Mouse (Mus musculus) heart, embryonic 10.5 days (tissue): ENCODE measurements around the gene Lrpap1. TPM values are rescaled to one million over a fixed set of nuclear protein-coding genes. Genes with fewer than 3 reads are reported as not detected.

Source experiments
- DNase-seq: peaks from one replicate; pipeline ENCODE4 v3.0.0-alpha.2; 2017; ENCODE audit warnings: low spot score
- H3K27ac ChIP-seq: fragments of 300-500 bp; sonication (generic); 2 replicates; pipeline ENCODE4 v1.5.1; 2016; ENCODE audit warnings: mild to moderate bottlenecking
- H3K27me3 ChIP-seq: fragments of 300-500 bp; sonication (generic); 2 replicates; pipeline ENCODE4 v1.6.1; 2016; ENCODE audit warnings: mild to moderate bottlenecking; ENCODE audit not compliant: poor library complexity, insufficient read depth, severe bottlenecking
- H3K36me3 ChIP-seq: fragments of 300-500 bp; sonication (generic); 2 replicates; pipeline ENCODE4 v1.6.1; 2016; ENCODE audit warnings: mild to moderate bottlenecking, moderate library complexity
- H3K4me1 ChIP-seq: fragments of 300-500 bp; sonication (generic); 2 replicates; pipeline ENCODE4 v1.6.1; 2016; ENCODE audit warnings: mild to moderate bottlenecking
- H3K4me3 ChIP-seq: fragments of 300-500 bp; sonication (generic); 2 replicates; pipeline ENCODE4 v1.5.1; 2016; ENCODE audit warnings: mild to moderate bottlenecking, moderate library complexity
- H3K9me3 ChIP-seq: fragments of 300-500 bp; sonication (generic); 2 replicates; pipeline ENCODE4 v1.6.1; 2016; ENCODE audit warnings: mild to moderate bottlenecking, moderate library complexity
- WGBS: fragments of 180-500 bp; shearing (Covaris S2); methylation state at CpG from one replicate; pipeline ENCODE4 v1.1.7; 2016; 5-methylcytosine and 5-hydroxymethylcytosine counted together
- polyA plus RNA-seq: library from polyadenylated mRNA; unstranded; fragments of >200 nt; fragmentation: Nextera tagmentation; extraction: Ambion mirVana; gene quantifications from 2 replicates; pipeline ENCODE4 v1.2.1, GENCODE M21; 2016

Gene Lrpap1
- polyA plus RNA-seq, 1 experiment from 2014 or later: 114 TPM

DNA sequence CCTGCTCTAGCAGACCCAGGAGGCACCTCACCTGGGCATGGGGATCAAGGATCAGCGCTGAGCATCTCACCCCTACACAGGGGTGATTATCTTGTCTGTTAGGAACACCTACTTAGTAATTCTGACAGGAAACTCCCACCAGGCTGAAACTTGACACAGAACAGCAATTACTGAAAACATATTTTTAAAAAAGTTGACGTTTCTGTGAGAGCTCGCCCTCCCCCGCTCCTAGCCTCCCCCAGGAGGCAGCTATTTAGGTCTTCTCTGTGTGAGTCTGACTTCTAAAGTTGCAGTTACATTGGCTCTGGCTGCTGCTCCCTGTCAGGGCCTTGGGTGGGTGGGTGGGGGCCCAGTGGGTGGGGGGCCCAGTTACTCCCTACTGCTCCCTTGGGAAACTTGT, 6.9 kb upstream of the Lrpap1 start:
- Histone ChIP-seq H3K27ac (no peak overlapping the region), H3K4me3 (no peak overlapping the region), H3K36me3 (no peaks in the 10 kb centered on the region), H3K4me1 (0 out of 2 replicates have a peak, but pooled peaks cover 5% of the 10 kb centered on the region), H3K9me3 (no peaks in the 10 kb centered on the region), H3K27me3 (no peaks in the 10 kb centered on the region)
- DNase-seq: no peak
- WGBS: 48% methylated on average over 4 of the region's 4 CpGs

DNA sequence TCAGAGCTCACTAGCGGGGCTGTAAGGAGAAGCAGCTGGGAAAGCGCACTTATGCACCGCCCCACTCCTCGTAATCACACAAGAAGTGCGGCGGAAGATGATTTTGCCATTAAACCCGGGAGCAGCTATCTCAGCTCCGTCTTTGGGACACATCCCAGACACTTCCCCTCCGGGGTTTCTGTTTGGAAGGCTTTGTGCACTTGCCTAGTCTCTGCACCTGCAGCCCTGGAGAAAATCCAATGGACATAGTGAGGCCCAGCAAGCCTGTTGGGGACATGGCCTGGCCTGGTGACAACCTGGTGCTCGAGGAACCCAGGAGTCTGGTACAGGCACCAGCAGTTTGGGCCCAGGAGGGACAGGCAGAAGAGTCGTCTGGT, 344 bp upstream of the Lrpap1 start:
- Histone ChIP-seq H3K36me3 (peaks cover 17% of the 10 kb centered on the region), H3K27ac (peak overlapping the region; percentile 90; the same call in 1 of the 2 replicates)
- WGBS: 8% methylated on average over 11 of the region's 11 CpGs

DNA sequence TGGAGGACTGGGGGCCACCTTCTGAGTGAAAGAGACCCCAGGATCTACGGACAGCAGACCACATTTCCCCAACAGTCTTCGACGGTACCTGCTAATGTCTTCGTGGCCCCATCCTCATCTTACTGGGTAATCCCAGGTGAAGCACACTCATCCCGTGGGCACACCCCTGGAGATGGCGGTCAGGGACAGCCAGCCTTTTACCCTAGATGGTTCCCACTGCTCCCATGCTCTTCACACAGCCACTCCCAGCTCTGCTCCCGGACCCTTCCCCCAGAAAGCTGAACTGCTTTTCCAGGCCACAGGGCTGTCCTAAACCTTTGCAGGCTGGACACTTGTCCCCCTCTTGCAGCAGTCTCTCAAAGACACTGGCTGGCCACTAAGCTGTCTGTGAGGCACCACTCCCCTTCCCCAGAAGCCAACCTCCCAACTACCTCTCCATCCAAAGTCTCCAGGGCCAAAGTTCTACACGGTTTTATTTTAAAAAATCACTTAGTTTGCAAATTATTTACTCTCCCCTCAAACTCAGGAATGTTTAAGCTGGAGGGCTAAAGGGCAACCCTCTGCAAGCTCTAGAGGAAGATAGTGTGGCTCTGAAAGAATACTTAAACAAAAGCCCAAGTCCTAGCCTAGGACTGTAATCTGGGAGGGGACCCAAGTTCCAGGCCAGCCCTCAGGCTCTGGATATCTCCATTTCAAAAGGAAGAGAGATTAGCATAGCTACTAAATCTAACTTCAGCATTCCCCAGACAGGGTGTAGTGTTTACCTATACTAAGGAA, 1.2 kb downstream of the Lrpap1 start:
- H3K4me1 ChIP-seq: peaks cover 28% of the 10 kb centered on the region
- WGBS: 54% methylated on average over 8 of the region's 8 CpGs
- 0 out of 2 replicates have a peak overlapping the region, but pooled peaks have one; percentile 30 for H3K27ac ChIP-seq
- H3K27me3 ChIP-seq: no peaks in the 10 kb centered on the region
- H3K4me3 ChIP-seq: peak overlapping the region; percentile 80
- H3K36me3 ChIP-seq: peaks cover 33% of the 10 kb centered on the region
- no peaks in the 10 kb centered on the region for H3K9me3 ChIP-seq
- no peak for DNase-seq

More for the DNA sequence above, 344 bp upstream of the Lrpap1 start:
- Histone ChIP-seq H3K4me3 (peak overlapping the region; percentile 80), H3K27me3 (no peaks in the 10 kb centered on the region), H3K9me3 (no peaks in the 10 kb centered on the region), H3K4me1 (peaks cover 28% of the 10 kb centered on the region)
- DNase-seq: no peak

DNA sequence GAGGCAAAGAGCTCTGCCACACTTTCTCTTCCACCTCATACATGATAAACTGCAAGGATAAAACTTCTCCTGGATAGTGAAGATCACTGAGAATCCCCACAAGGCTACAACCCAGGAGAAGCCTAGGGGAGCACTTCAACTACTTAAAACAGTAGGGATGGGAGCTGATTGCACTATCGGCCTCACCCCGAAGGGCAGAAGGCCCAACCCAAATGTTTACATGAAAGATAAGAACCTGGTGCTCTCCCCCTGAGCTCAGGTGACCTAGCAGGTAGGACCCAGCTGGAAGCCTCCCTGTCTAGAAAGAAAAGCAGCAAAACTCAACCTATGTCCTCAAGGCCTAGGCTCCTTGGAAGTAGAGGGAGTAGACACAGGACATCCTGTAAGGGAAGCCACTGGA, 2.0 kb downstream of the Lrpap1 start:
- Histone ChIP-seq H3K27ac (no peak overlapping the region), H3K36me3 (peaks cover 41% of the 10 kb centered on the region), H3K4me3 (peak overlapping the region; percentile 80; the same call in 1 of the 2 replicates), H3K9me3 (no peaks in the 10 kb centered on the region), H3K4me1 (peaks cover 28% of the 10 kb centered on the region), H3K27me3 (no peaks in the 10 kb centered on the region)
- no peak for DNase-seq
- WGBS: 34% methylated on average over 2 of the region's 2 CpGs

DNA sequence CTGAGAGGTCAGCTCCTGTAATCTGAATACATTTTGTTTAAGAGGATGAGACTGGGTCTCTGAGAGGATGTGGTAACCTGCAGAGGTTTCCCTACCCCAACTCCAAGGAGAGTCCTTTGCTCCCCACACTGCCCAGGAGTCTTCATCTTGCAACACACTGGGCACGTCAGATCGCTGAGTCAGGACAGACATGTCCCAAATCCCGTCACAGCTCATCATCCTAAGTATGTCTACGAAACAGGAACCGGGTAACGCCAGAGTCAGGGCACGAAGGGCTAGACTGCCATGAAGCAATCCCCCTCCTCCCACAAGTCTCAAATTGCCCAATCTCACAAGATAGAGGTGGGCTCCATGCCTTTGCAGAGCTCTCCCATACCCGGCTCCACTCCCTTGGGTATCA, 2.5 kb downstream of the Lrpap1 start:
- no peak overlapping the region for H3K27ac ChIP-seq
- WGBS: 74% methylated on average over 8 of the region's 8 CpGs
- H3K4me1 ChIP-seq: peaks cover 28% of the 10 kb centered on the region
- no peak for DNase-seq
- no peaks in the 10 kb centered on the region for H3K27me3 ChIP-seq
- no peaks in the 10 kb centered on the region for H3K9me3 ChIP-seq
- peaks cover 45% of the 10 kb centered on the region for H3K36me3 ChIP-seq
- no peak overlapping the region for H3K4me3 ChIP-seq

DNA sequence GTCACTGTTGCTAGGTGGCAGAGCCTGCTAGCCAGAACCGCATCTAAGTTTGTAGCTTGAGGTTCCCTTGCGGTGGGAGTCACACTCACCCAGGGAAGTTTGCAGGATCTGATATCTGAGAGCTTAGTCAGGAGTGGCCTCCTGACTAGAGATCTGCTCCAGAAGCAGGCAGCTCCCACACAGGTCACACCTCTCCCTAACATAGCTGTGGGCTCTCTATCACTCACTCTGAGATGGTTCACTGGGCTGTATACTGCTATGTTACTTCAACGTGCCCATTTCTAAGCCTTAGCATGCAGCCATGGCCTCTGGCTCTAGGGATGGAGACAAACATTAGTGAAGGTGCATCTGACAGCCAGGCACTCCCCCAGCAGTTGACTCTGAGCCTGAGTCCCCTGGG, 13.9 kb downstream of the Lrpap1 start:
- no peak overlapping the region for H3K4me3 ChIP-seq
- 0 out of 2 replicates have a peak, but pooled peaks cover 6% of the 10 kb centered on the region for H3K27me3 ChIP-seq
- peaks cover 4% of the 10 kb centered on the region; the same call in 1 of the 2 replicates for H3K4me1 ChIP-seq
- no peak for DNase-seq
- H3K36me3 ChIP-seq: peaks cover 56% of the 10 kb centered on the region
- no peak overlapping the region for H3K27ac ChIP-seq
- H3K9me3 ChIP-seq: no peaks in the 10 kb centered on the region
- WGBS: 67% methylated on average over 3 of the region's 3 CpGs

DNA sequence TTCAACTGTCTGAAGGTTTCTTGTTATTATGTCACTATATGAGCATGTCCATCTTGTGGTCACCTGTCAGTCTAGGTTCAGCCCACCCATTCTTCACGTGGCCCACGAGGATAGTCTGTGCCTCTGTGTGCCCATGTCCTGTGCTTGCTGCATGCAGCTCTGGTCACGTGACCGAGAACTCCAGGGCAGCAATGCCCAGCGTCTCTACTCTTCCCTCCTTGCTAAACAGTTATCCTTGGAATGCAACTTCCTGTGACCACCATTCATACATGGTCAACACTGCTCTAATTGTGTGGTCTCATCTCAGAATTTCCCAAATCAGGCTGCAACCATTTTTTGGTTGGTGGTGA, 16.0 kb downstream of the Lrpap1 start:
- DNase-seq: no peak
- Histone ChIP-seq H3K4me3 (no peak overlapping the region), H3K27ac (no peak overlapping the region), H3K27me3 (peaks cover 14% of the 10 kb centered on the region; the same call in 1 of the 2 replicates), H3K36me3 (peaks cover 35% of the 10 kb centered on the region), H3K9me3 (no peaks in the 10 kb centered on the region), H3K4me1 (peaks cover 4% of the 10 kb centered on the region; the same call in 1 of the 2 replicates)
- WGBS: 73% methylated on average over 5 of the region's 5 CpGs

DNA sequence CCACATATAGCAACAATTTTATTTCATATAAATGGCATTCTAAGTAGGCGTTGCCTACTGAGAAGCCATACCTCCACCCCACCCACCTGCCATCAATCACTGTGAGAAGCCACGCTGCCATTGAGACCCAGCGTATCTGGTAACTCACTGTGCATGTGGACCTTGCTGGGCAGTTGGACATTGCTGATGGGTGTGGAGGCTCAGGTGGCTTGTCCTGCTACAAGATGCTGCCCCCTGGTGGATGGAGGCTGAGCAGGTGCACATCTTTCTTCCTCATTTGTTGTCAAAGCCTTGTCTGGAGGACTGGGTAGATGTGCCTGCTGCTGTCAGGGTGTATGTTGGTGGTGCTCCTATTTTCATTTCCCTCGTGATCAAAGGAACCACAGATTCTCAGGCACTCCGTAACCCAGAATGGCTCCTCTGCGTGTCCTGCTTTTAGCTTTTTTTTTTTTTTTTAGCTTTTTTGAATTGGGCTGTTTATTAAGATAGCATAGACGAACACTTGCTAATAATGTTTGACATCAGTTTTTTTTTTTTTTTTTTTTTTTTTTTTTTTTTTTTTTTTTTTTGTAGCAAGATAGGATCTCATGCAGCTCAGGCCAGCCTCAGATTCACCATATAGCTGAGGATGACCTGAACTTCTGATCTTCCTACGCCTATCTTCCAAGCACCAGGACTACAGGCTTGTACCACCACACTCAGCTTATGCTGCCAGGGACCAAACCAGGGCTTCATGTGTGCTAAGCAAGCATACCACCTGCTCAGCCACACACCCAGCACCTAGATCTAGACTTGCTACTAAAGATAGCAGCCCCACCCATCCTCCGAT, 16.6 kb downstream of the Lrpap1 start:
- H3K36me3 ChIP-seq: peaks cover 31% of the 10 kb centered on the region
- H3K27me3 ChIP-seq: peaks cover 16% of the 10 kb centered on the region; the same call in 1 of the 2 replicates
- WGBS: 59% methylated on average over 9 of the region's 9 CpGs
- no peak overlapping the region for H3K4me3 ChIP-seq
- no peak overlapping the region for H3K27ac ChIP-seq
- H3K9me3 ChIP-seq: no peaks in the 10 kb centered on the region
- peaks cover 4% of the 10 kb centered on the region; the same call in 1 of the 2 replicates for H3K4me1 ChIP-seq
- DNase-seq: peak; percentile 91

DNA sequence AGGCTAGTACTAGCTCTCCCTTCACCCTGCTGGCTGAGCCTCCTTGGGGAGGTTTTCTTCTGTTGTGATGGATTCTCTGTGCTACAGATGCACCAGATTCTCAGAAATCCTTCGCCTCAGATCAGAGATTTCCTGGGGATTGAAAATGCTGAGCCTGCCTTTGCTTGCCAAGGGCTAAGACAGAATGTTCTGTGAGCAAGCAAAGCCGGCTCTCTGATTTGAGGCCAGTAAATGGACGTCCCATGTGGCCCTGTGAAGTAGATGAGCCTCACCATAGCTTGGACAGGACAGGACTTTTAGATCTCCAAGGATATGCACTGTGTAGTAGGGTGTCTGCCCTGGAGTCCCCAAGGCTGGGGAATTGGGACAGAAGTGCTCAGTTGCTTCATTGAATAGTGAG, 20.7 kb downstream of the Lrpap1 start:
- no peak overlapping the region for H3K27ac ChIP-seq

DNA sequence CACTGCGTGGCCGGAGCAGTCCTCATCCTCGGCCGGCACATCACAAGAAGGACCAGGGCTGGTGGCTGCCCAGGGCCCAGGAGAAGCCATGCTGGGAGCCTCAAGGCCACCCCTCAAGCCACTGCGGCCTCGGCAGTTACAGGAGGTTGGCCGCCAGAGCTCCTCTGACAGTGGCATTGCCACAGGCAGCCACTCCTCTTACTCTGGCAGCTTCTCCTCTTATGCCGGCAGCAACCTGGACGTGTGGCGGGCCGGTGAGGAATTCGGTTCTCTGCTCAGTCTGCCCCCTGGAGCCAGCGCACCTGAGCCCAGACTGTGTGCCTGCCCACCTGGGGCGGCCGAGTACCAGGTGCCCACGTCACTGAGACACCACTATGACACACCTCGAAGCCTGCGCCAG, 26.5 kb downstream of the Lrpap1 start:
- WGBS: 33% methylated on average over 18 of the region's 18 CpGs
- DNase-seq: no peak

More for the DNA sequence above, 20.7 kb downstream of the Lrpap1 start:
- 72% methylated on average over 3 of the region's 3 CpGs for WGBS
- no peak for DNase-seq
- H3K36me3 ChIP-seq: no peaks in the 10 kb centered on the region
- no peak overlapping the region for H3K4me3 ChIP-seq
- H3K27me3 ChIP-seq: peaks cover 25% of the 10 kb centered on the region
- H3K4me1 ChIP-seq: peaks cover 12% of the 10 kb centered on the region
- no peaks in the 10 kb centered on the region for H3K9me3 ChIP-seq

DNA sequence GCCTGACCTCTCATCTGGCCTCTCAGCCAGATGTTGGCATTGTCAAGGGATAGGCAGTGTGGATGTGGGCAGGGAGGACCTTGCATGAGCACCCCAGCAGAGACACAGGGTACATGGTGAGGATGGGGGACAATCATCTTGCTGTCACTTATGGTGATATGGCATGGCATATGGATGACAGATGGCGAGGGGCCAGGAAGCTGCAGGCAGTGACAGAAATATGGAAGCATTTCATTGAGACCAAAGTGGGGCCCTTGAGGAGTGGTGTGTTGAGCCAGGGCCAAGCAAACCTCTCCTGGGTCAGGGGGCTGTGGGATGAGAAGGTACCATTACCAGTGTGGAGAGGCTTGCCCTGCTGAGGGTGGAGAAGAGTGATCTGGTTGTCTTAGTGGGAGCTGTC, 29.2 kb downstream of the Lrpap1 start:
- H3K36me3 ChIP-seq: peaks cover 24% of the 10 kb centered on the region; the same call in 1 of the 2 replicates
- no peaks in the 10 kb centered on the region for H3K9me3 ChIP-seq
- H3K27ac ChIP-seq: no peak overlapping the region
- peaks cover 32% of the 10 kb centered on the region for H3K4me1 ChIP-seq
- H3K4me3 ChIP-seq: no peak overlapping the region
- WGBS: 79% methylated on average over 1 of the region's 1 CpGs
- H3K27me3 ChIP-seq: peaks cover 54% of the 10 kb centered on the region
- no peak for DNase-seq

More for the DNA sequence above, 26.5 kb downstream of the Lrpap1 start:
- Histone ChIP-seq H3K36me3 (peaks cover 24% of the 10 kb centered on the region; the same call in 1 of the 2 replicates), H3K4me3 (0 out of 2 replicates have a peak overlapping the region, but pooled peaks have one; percentile 2), H3K9me3 (no peaks in the 10 kb centered on the region), H3K4me1 (peaks cover 23% of the 10 kb centered on the region), H3K27ac (no peak overlapping the region; the same call in 1 of the 2 replicates), H3K27me3 (peaks cover 54% of the 10 kb centered on the region)

DNA sequence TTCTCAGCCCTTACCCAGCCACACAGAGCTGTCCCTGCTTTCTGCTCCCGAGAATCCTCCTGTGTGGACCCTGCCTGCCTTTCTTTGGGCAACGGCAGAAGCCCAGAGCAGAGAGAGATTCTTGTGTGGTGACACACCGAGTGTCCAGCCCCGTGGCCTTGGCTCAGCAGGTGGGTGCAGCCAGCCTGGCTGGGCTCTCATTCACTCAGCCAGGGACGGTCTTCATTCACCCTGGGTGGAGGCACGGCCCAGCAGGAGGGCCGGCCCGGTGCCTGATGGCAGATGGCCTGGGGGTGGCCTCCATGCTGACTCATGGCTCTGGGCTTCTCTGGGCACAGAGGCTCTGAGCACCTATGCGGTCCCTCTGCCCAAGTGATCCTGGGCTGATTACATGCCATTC, 31.6 kb downstream of the Lrpap1 start:
- WGBS: 54% methylated on average over 9 of the region's 9 CpGs
- Histone ChIP-seq H3K36me3 (peaks cover 24% of the 10 kb centered on the region; the same call in 1 of the 2 replicates), H3K4me1 (peaks cover 14% of the 10 kb centered on the region), H3K4me3 (no peak overlapping the region), H3K27me3 (peaks cover 36% of the 10 kb centered on the region), H3K27ac (no peak overlapping the region), H3K9me3 (no peaks in the 10 kb centered on the region)
- DNase-seq: no peak

DNA sequence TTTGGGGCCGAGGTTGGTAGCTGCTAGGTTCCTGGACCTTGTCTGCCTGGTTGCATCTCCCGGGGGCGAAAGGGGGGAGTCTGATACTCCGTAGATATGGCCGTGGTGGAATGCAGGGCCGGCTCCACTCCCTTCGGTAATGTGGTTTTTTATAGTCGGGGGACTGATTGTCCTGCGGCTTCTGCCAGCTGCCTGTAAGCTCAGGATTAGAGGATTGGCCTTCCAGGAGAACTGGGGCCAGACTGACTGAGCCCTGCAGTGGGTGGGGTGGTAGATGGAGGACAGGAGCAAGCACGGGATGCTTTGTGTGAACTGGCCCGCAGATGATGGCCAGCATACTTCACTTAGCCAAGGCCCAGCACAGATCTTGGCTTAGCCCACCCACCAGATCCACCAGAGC, 32.3 kb downstream of the Lrpap1 start:
- no peak overlapping the region for H3K4me3 ChIP-seq
- WGBS: 62% methylated on average over 11 of the region's 11 CpGs
- H3K27me3 ChIP-seq: peaks cover 35% of the 10 kb centered on the region
- no peak for DNase-seq
- no peak overlapping the region for H3K27ac ChIP-seq
- peaks cover 18% of the 10 kb centered on the region for H3K4me1 ChIP-seq
- H3K36me3 ChIP-seq: peaks cover 20% of the 10 kb centered on the region; the same call in 1 of the 2 replicates
- no peaks in the 10 kb centered on the region for H3K9me3 ChIP-seq
